Mouse (Mus musculus) midbrain, embryonic 12.5 days (tissue): ENCODE data around the gene Gm13306. TPM values are rescaled to one million over a fixed set of nuclear protein-coding genes. Genes with fewer than 3 reads are reported as not detected.
"Not testable (repeated sequence)": the region's sequence is repeated elsewhere in the genome, so short reads cannot be mapped to it uniquely, and the experiment has no call there.

Experiments used
- ATAC-seq: fragments of 200-750 bp; cut with Nextera tagmentation; 2 replicates; pipeline ENCODE4 v1.8.0; 2017; ENCODE audit warnings: low read depth, moderate TSS enrichment, moderate library complexity; ENCODE audit not compliant: low FRiP score
- H3K27ac ChIP-seq: fragments of 300-500 bp; sonication (generic); replicated peaks from 2 replicates; pipeline ENCODE4 v1.5.1; 2016; ENCODE audit warnings: mild to moderate bottlenecking
- H3K27me3 ChIP-seq: fragments of 300-500 bp; sonication (generic); 2 replicates; pipeline ENCODE4 v1.6.1; 2016; ENCODE audit warnings: mild to moderate bottlenecking
- H3K36me3 ChIP-seq: fragments of 300-500 bp; sonication (generic); 2 replicates; pipeline ENCODE4 v1.6.1; 2016
- H3K4me1 ChIP-seq: fragments of 300-500 bp; sonication (generic); 2 replicates; pipeline ENCODE4 v1.6.1; 2016
- H3K4me2 ChIP-seq: fragments of 300-500 bp; sonication (generic); replicated peaks from 2 replicates; pipeline ENCODE4 v1.6.1; 2016; ENCODE audit warnings: mild to moderate bottlenecking, moderate library complexity
- H3K4me3 ChIP-seq: fragments of 300-500 bp; sonication (generic); 2 replicates; pipeline ENCODE4 v1.5.1; 2016; ENCODE audit warnings: mild to moderate bottlenecking
- H3K9ac ChIP-seq: fragments of 300-500 bp; sonication (generic); replicated peaks from 2 replicates; pipeline ENCODE4 v1.6.1; 2016; ENCODE audit warnings: mild to moderate bottlenecking, moderate library complexity
- H3K9me3 ChIP-seq: fragments of 300-500 bp; sonication (generic); 2 replicates; pipeline ENCODE4 v1.6.1; 2016; ENCODE audit warnings: mild to moderate bottlenecking
- WGBS: fragments of 180-500 bp; shearing (Covaris S2); methylation state at CpG from one replicate; pipeline ENCODE4 v1.1.7; 2016; 5-methylcytosine and 5-hydroxymethylcytosine counted together
- polyA plus RNA-seq: library from polyadenylated mRNA; unstranded; fragments of >200 nt; fragmentation: Nextera tagmentation; extraction: Ambion mirVana; gene quantifications from 2 replicates; pipeline ENCODE4 v1.2.1, GENCODE M21; 2016

Gm13306 gene
- not detected in 2 replicates for polyA plus RNA-seq

DNA sequence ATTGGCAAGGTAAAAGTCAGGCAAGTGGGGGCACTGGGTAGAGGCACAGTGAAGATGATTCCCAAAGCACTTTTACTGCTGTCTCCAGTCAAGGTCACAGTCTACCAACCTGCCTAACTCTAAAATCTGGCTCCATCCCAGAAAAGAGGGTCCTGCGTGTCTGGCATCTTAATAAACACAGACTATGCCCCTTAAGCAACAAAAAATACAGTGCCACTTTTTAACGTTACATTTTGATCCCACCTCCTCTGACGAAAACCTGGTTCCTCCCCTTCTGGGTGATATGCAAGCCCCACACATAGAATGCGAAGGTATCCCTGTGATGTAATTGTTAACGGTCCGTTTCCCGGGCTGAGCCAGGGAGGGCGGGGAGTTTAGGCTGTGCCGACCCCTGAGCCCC lies at the start of gene Gm13306:
TSS of gene Gm13306 (plus strand) at position 301 of the 400 bp plus-strand sequence.
- ATAC-seq, H3K27me3 ChIP-seq, H3K9ac ChIP-seq, H3K36me3 ChIP-seq, H3K9me3 ChIP-seq, H3K27ac ChIP-seq, H3K4me1 ChIP-seq, H3K4me3 ChIP-seq, H3K4me2 ChIP-seq: not testable (repeated sequence)
- no CpG with 5 or more reads among the region's 9 CpGs for WGBS

DNA sequence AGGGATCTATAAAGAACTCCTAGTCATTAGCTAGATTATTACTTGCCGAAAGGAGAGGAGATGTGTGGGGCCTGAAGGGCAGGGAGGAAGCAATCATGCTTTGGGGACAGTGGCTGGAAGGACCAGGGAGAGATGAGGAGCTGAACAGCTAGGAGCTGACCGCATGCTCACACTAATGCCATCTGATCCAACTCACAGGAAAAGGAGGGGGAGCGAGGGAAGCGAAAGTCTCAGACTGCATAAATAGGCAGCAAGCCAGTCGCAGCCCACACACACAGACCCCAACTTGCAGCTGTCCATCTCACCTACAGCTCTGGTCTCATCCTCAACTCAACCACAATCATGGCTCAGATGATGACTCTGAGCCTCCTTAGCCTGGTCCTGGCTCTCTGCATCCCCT lies 38.7 kb upstream of the Gm13306 start, which contains the start of gene Gm13304:
TSS of gene Gm13304 (plus strand) at position 301 of the 400 bp plus-strand sequence.
- WGBS = no CpG with 5 or more reads among the region's 5 CpGs
- not testable (repeated sequence) for H3K4me2 ChIP-seq, H3K27me3 ChIP-seq, H3K9ac ChIP-seq, ATAC-seq, H3K4me1 ChIP-seq, H3K9me3 ChIP-seq, H3K36me3 ChIP-seq, H3K4me3 ChIP-seq, H3K27ac ChIP-seq

DNA sequence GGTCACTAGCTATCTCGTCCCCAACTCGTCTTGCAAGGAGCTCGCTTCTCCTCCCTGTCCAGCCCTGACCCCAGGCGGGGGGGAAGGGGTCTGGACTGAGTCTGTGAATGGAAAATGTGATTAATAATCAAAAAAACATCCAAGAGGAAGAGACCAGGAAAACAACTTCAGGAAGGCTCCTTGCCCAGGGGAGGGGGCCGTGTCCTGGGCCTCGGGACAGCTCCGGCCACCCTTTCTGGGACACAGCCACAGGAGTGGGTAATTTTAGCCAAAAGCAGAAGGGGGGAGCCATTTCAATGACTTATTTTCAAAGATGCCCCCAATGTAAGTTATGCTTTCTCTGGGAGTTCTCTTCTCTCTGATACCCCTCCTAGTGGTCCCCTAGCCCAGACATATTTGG lies 15.3 kb downstream of the Gm13306 start, which contains the start of gene Gm13305:
TSS of gene Gm13305 (minus strand) at position 101 of the 400 bp plus-strand sequence.
- not testable (repeated sequence) for H3K9ac ChIP-seq, H3K27ac ChIP-seq, H3K4me3 ChIP-seq, ATAC-seq, H3K27me3 ChIP-seq, H3K36me3 ChIP-seq, H3K9me3 ChIP-seq, H3K4me2 ChIP-seq, H3K4me1 ChIP-seq
- WGBS = no CpG with 5 or more reads among the region's 7 CpGs

DNA sequence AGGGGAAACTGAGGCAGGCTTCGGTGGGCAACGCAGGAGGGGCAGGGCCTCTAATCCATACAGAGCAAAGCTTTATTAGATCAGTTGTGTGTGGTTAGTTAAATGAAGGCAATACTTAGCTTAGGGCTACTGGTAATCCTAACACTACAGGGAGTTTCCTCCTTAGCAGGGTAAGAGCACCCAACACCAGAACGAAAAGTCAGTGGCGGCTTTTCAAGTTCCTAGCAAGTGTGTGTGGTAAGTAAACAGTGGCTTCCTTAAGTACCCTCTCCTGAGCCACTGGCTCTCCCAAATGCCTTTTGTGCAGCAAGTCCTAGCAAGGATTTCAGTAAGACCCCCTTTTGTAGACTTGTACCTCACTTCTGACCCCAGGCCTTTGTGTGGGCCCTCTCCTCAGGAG lies 25.0 kb downstream of the Gm13306 start:
- not testable (repeated sequence) for H3K4me1 ChIP-seq, H3K9ac ChIP-seq, H3K9me3 ChIP-seq, H3K27ac ChIP-seq, H3K4me2 ChIP-seq, H3K4me3 ChIP-seq, H3K36me3 ChIP-seq, H3K27me3 ChIP-seq, ATAC-seq
- no CpG with 5 or more reads among the region's 4 CpGs for WGBS

DNA sequence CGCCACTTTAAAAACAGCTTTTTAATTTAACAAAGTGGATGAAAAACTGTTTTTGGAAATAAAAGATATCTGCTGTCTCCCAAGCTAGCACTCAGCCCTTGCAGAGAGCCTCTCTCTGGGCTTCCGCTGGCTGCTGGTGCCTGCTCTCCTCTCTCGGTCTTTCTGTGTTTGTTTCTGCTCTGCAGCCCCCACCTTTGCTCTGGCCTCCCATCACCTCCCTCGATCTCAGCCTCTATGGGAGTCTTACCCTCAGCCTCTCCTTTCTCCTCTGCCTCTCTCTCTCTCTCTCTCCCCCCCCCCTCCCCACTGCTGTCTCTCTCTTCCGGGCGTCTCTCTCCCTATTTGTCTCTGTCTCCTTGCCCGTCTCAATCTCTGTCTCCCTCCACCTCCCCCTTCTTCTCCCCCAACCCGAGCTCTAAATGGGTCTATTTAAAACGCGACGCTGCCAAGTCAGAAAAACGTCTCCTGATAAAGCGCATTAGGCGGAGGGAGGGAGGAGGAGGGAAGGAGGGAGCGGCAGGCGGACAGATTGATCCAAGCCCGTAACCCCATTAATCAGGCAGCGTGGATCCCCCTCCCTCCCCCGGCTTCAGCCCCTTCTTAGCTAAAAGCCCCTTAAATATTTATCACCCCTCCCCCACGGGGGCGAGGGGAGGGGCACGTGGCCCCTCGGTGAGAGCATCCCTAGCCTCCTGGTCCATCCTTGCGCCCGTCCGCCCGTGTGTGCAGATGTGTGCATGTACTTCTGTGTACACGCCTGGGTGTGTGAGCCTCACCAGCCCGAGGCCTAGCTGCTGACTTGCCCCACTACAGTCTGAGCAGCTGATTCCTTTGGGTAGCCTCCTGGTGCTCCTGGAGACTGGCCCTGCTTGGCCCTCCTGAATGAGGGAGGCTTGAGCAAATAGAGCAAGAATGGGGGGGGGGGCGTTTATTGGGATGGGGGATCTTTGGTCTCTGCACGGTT lies 30.3 kb downstream of the Gm13306 start:
- not testable (repeated sequence) for H3K9ac ChIP-seq, H3K4me2 ChIP-seq, H3K4me3 ChIP-seq, H3K36me3 ChIP-seq, H3K27me3 ChIP-seq, H3K4me1 ChIP-seq, H3K9me3 ChIP-seq, H3K27ac ChIP-seq
- no CpG with 5 or more reads among the region's 31 CpGs for WGBS
- ATAC-seq = peak; percentile 79

DNA sequence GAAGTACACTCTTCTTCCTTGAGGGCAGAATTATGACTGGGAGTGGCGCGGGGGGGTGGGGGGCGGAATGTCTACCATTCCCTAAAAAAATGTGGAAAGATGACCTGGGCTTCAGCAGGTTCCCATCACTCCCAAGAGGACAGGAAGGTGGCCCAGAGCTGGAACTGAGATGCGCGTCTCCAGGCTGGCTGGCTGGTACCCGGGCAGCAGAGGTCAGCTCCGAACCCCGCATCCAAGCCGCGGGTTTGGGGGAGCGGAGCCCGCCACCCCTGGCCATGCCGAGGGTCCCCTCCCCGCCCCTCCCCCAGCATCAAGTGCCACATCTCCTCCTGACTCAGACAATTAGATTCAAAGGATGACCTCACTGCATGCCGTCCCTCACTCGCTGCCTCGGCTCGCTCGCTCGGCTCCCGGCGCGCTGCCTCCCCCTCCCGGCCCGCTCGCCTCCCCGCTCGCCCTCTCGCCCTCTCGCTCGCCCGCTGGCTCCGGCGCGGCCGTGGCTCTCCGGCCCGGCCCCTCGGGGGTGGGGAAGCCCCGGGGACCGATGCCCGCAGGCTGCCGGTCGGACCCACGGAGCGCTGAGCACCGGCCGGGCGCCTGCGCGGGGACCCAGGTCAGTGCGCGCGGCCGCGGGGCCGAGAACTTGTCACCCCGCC lies 31.2 kb downstream of the Gm13306 start:
- not testable (repeated sequence) for H3K9ac ChIP-seq, H3K27ac ChIP-seq, H3K4me2 ChIP-seq, H3K27me3 ChIP-seq, H3K4me1 ChIP-seq, H3K4me3 ChIP-seq, H3K9me3 ChIP-seq, H3K36me3 ChIP-seq
- peak; percentile 53 for ATAC-seq
- no CpG with 5 or more reads among the region's 58 CpGs for WGBS

DNA sequence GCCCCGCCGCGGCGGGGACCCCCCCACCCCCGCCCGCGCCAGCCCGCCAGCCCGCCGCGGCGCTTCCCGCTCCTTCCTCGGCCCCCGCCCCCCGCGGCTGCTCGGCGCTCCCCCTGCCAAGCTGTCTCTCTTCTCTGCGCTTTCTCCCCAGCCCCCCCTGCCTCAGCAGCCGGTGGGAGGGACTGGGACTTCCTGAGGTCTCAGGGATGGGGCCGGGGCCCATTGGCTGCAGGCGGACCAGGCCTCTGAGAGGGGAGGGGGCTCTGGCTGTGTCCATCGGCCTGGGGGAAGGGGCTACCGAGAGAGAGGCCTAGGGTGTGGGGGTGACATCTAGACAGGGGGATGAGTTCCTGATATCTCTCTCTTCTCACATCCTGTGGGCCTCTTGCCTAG lies 31.7 kb downstream of the Gm13306 start:
- not testable (repeated sequence) for H3K4me1 ChIP-seq, H3K4me2 ChIP-seq, H3K9ac ChIP-seq, H3K27me3 ChIP-seq, H3K9me3 ChIP-seq, H3K36me3 ChIP-seq, H3K4me3 ChIP-seq, H3K27ac ChIP-seq
- WGBS = no CpG with 5 or more reads among the region's 25 CpGs
- ATAC-seq = peak; percentile 65

Other genes starting within 250 kb of the Gm13306 start
- not detected in 2 replicates for gene Gm21541, start 249.8 kb upstream of the Gm13306 start, polyA plus RNA-seq
- gene Gm20878, start 211.9 kb upstream of the Gm13306 start, polyA plus RNA-seq = 4.7 and 4.9 TPM in 2 replicates
- gene Fam205a4, start 187.4 kb upstream of the Gm13306 start, polyA plus RNA-seq = 0.17 TPM in 1 of 2 replicates, not detected in the other
- 0.16 and 0.55 TPM in 2 replicates for gene Gm21093, start 118.7 kb upstream of the Gm13306 start, polyA plus RNA-seq
- not detected in 2 replicates for gene Gm3893, start 62.2 kb upstream of the Gm13306 start, polyA plus RNA-seq
- gene Gm13304, start 38.6 kb upstream of the Gm13306 start, polyA plus RNA-seq = not detected in 2 replicates
- 0.54 TPM in 1 of 2 replicates, not detected in the other for gene Gm13305, start 15.2 kb downstream of the Gm13306 start, polyA plus RNA-seq
- gene Gm10600, start 87.2 kb downstream of the Gm13306 start, polyA plus RNA-seq = not detected in 2 replicates
- gene Ccl21b, start 102.3 kb downstream of the Gm13306 start, polyA plus RNA-seq = not detected in 2 replicates
- not detected in 2 replicates for gene Gm21953, start 140.8 kb downstream of the Gm13306 start, polyA plus RNA-seq
- not detected in 2 replicates for gene Fam205a3, start 164.9 kb downstream of the Gm13306 start, polyA plus RNA-seq